Mouse (Mus musculus) lung, adult 18-20 months (tissue): ENCODE data around the gene Cebpzos.

Source experiments
- DNase-seq, 2 experiments: peaks; one replicate each; pipeline ENCODE4 v3.0.0; 2022; ENCODE audit warnings: mixed read lengths in 2 of 2

Gene Cebpzos

DNA sequence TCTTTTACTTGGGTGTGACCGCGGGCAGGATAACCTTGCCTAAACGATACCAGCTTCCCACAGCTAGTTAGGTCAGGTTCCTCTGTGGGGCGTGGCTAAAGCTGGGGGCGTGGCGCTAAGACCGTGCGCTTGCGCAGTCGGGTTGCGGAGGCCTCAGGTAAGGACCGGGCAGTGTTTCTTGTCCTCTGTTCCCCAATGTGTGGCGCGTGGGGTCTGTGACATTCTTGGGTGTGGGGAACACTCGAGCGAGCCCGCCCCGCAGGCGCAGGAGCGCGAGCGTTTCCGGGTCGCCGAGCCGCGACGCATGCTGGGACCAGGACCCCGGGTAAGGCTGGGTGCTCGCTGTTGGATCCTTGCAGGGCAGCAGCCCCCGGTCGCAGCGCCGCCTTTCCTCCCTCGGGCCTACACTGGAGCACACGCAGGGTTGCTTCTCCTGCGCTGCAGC, at the start of gene Cebpzos:
Cebpzos (plus strand) TSS at position 132 of the 445 bp plus-strand sequence.
- peak; percentile 92 for DNase-seq

GRCm38 (mm10) chr17:78873886-78874285, 42.4 kb upstream of the Cebpzos start:
- DNase-seq, result no peak

GRCm38 (mm10) chr17:78881878-78882304, 34.4 kb upstream of the Cebpzos start:
- peak; percentile 12 to 34 for DNase-seq

- DNase-seq, result peak; percentile 89 to 92
These were observed 33.7 kb upstream of the Cebpzos start, which contains the start of gene Eif2ak2 for GRCm38 (mm10) chr17:78882401-78883112. TSS of gene Eif2ak2 (minus strand) at chr17:78882573.

DNA sequence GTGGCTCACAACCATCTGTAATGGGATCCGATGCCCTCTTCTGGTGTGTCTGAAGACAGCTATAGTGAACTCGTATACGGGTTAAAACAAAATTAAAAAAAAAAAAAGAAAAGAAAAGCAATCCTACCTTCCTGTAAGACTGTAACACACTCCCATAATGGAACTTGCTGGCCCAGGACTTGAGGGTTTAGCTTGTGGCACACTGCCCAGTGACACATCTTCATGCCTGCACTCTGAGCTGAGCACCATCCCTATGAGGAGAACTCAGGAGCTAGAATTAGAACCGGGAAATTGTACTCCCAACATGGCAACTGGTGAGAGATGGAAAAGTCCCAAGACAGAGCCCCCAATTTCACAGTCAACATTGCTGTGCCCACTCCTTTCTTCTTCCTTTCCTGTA, 33.0 kb upstream of the Cebpzos start:
- no peak for DNase-seq

- no peak for DNase-seq
These were observed 30.8 kb upstream of the Cebpzos start for GRCm38 (mm10) chr17:78885286-78886065.

DNA sequence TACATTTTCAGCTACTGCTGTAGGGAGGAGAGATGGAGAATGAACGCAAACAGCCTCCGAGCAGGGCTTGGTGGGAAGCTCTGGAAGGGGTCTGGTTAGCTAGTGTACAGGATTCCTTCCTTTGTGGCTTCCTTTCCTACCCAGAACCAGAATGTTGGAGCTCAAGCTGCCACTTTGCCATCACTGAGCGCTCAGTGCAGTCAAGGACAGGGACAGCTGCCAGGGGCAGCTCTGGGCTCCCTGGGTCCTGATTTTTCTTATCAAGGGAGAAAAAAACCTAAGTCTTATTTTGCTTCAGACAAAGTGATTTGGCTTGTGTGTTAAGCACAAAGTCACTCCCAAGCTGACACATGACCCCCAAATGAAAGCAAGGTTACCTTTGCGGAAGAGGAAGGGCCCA, 27.7 kb upstream of the Cebpzos start:
- no peak for DNase-seq

GRCm38 (mm10) chr17:78889184-78889583, 27.1 kb upstream of the Cebpzos start:
- DNase-seq, result no peak

DNA sequence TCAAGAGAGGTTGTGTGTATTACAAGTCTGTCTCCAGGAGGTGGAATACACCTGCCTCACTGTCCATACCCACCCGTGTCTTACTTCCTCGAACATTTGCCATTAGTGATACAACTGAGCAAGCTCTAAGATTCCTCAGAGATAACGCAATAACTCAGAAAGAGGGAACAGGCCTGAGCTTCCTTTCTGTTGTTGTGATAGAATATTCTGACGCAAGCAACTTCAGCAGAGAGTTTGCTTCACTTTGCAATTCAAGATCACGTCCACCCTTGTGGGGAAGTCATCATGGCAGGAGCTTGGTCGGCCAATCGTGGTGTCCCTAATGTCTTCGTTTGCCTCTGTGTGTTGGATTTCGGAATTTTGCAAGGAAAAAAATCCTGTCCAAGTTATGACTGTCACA, 25.3 kb upstream of the Cebpzos start:
- no peak for DNase-seq

GRCm38 (mm10) chr17:78894991-78895390, 21.3 kb upstream of the Cebpzos start:
- no peak for DNase-seq

- DNase-seq, result peak; percentile 33 to 52
These were observed 20.9 kb upstream of the Cebpzos start for GRCm38 (mm10) chr17:78895394-78895793.

GRCm38 (mm10) chr17:78903158-78903557, 13.1 kb upstream of the Cebpzos start:
- no peak for DNase-seq

GRCm38 (mm10) chr17:78906892-78907291, 9.4 kb upstream of the Cebpzos start, which contains the start of gene Sult6b1:
TSS of gene Sult6b1 (minus strand) at chr17:78906992.
- no peak for DNase-seq

GRCm38 (mm10) chr17:78909374-78909773, 6.9 kb upstream of the Cebpzos start:
- no peak for DNase-seq

GRCm38 (mm10) chr17:78912861-78913281, 3.4 kb upstream of the Cebpzos start:
- no peak for DNase-seq

- no peak for DNase-seq
These were observed 2.4 kb upstream of the Cebpzos start for GRCm38 (mm10) chr17:78913921-78914320.

GRCm38 (mm10) chr17:78915772-78916171, 528 bp upstream of the Cebpzos start:
- no peak for DNase-seq

GRCm38 (mm10) chr17:78916899-78917298, 599 bp downstream of the Cebpzos start:
- DNase-seq, result no peak

DNA sequence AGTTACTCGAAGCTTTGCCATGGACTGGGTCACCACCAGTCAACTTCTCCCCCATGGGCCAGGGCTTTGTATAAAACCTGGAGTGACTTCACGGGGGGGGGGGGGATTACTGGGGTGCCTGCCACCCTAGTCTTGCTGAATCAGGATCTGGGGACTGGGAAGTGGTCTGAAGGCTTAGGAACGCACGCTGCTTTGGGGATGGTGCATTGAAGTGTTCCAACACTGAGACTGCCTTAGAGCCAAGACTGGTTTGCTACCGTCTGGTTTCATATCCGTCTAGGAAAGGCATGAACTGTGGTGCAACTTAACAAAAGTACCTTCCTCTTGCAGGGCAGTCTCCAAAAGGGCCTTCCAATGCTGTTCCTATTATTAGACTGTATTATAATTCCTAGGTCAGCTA, 1.4 kb downstream of the Cebpzos start:
- no peak for DNase-seq

DNA sequence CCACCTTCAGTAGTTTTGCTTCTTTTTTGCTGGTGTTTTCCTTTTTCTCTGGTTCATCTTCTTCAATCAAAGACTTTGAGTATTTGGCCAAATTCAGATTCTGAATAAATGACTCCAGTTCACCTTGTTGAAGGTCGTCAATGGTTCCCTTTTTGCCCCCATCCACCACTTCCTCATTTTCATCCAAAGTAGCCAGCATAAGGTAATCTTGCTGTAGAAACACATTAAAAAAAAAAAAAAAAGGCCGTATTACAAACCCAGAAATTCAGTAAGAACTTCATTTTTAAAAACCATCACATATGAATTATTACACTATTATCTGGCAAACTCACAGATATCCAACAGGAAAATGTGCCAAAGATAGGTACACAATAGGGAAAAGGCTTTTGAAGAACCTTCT, 19.6 kb downstream of the Cebpzos start:
- DNase-seq, result no peak

GRCm38 (mm10) chr17:78936466-78937228, 20.3 kb downstream of the Cebpzos start, which contains the start of the genes Cebpz and Ndufaf7:
TSS of gene Cebpz (minus strand) at chr17:78937066.
TSS of gene Ndufaf7 (plus strand) at chr17:78937136.
- peak; percentile 96 to 97 for DNase-seq

GRCm38 (mm10) chr17:78937229-78937853, 21.0 kb downstream of the Cebpzos start:
- DNase-seq, result peak in 1 of 2 experiments; percentile 12
